Mouse (Mus musculus) heart, postnatal 0 days (tissue): ENCODE data around the gene Mylip.

ENCODE experiments used
- CTCF ChIP-seq: IDR thresholded peaks from 2 replicates; pipeline ENCODE4 v1.5.1; 2016; ENCODE audit warnings: antibody characterized with exemption, control low read depth, low read depth
- EP300 ChIP-seq: IDR thresholded peaks from 2 replicates; pipeline ENCODE4 v1.6.1; 2016; ENCODE audit warnings: antibody characterized with exemption, low read depth

DNA sequence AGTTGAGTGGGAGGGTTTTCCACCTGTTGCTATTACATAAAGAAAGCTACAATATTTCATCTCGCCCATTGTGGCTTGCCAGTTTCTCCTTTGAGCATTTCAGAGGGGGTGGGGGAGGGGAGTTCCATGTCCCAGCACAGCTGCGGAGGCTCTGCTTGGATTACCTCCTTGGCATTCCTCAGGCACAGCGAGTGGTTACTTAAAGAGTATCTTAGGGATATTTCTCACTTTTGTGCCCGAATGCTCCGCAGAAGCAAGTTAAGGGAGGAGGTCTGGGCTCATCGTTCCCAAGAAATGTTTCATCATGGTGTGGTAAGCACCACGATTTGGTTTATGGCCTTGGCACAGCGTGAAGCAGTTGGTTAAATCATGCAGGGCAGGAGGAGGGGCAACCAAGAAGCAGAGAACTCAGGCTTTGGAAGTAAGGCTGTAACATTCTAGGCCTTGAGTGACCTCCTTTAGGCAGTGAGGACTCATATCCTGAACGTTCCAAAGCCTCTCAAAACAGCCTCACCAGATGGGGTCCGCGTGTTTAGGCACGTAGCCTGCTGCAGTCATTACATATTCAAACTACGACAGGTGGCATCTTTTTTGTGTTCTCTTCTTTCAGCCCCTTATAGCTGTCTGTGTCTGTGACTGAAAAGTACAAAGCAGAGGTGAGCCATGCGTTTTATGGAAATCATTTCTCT is 43.9 kb upstream of the Mylip start:
- TF ChIP-seq CTCF (no peak), EP300 (no peak)
